Mouse (Mus musculus) left cerebral cortex, adult 8-10 months (tissue): ENCODE results near the gene Mrpl38. TPM values are rescaled to one million over a fixed set of nuclear protein-coding genes. Genes with fewer than 3 reads are reported as not detected.

ENCODE experiments used
- DNase-seq, 2 experiments: peaks; one replicate each; pipeline ENCODE4 v3.0.0; 2022; ENCODE audit warnings: low spot score in 2 of 2
- total RNA-seq, 4 experiments: library from RNA; stranded (reverse); gene quantifications; 2 replicates each; pipeline ENCODE4 v1.2.4; 2022

Gene Mrpl38
- 10 to 100 TPM; 43.3 to 64.9 (median 56.2) TPM for total RNA-seq

DNA sequence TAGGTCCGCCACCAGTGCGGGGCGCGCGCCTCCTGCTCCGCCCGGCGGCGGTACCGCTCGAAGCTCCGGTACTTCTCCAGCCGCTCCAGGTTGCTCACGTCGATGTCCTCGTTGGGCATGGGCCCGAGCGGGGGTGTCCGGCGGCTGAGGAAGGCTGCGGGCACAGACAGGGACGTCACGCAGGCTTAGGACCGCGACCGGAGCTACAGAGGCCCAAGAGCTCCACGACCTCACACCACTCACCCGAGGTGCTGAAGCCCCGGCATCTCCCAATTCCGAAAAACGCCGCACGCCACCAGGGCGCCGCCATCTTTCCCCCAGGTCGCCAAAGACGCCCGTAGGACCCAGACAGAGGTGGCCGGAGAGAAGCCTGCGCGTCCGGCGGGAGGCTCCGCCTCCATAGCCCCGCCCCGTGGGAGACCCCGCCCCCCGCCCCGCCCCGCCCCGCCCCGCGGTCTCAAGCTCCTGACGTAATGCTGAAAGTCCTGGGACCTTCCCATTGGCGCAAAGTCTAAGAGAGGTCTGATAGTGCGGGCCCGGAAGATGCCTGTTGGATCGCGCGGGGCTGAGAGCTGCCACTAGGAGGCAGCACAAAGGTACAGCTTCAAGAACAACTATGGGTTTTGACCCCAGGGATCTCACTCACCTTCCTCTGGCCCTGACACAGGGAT lies at the start of gene Mrpl38:
TSS of gene Mrpl38 (minus strand) at position 401 of the 671 bp plus-strand sequence.
- DNase-seq: peak; percentile 69 to 79

DNA sequence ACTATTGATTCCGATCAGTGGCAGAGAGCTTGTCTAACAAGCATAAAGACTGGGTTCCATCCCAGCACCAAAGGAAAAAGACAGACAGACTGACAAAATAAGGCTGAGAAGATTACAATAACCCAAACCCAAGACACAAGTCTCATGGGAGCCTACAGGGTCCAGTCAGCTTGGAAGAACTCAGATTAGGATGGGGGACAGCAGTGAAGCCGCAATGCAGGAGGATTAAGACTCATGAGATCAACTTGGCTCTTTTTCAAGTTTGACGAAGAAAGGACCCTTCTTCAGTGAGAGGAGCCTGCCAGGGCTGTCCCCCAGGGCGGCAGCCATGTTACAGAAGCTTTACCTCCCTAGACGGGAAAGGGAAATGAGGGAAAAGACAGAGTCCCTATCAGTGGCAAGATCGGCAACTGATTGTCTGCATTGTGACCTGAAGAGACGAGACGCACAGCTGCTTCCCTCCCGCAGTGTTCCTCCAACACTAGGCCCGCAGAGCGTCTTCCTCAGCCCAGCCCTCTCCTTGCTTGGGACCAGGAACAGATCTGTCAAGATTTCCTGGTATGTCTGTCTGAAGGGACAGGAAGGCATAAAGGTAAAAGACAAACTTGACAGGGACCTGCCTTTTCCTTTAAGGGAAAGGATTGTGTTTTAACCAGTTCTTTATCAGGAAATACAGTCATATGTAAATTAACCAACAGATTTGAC lies 48.7 kb upstream of the Mrpl38 start:
- no peak for DNase-seq

GRCm38 (mm10) chr11:116186360-116186759 lies 47.7 kb upstream of the Mrpl38 start:
- no peak for DNase-seq

DNA sequence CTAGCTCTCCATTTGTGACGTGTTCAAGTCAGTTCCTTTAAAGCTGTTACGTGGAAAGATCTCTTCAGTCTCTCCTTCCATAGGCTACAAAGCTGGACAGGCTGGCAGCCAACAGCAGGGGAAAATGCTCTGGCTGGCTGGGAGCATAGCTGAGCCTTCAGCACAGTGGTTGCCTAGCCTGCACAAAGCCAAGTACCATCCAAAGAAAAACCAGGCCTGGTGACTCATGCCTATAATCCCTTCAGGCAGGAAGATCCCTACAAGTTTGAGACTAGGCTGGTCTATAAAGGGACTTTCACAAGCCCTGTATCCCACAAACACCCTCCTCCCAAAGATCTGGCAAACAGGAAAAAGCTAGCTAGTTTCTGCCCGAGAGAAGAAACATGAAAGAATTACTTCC lies 47.2 kb upstream of the Mrpl38 start:
- DNase-seq: no peak

DNA sequence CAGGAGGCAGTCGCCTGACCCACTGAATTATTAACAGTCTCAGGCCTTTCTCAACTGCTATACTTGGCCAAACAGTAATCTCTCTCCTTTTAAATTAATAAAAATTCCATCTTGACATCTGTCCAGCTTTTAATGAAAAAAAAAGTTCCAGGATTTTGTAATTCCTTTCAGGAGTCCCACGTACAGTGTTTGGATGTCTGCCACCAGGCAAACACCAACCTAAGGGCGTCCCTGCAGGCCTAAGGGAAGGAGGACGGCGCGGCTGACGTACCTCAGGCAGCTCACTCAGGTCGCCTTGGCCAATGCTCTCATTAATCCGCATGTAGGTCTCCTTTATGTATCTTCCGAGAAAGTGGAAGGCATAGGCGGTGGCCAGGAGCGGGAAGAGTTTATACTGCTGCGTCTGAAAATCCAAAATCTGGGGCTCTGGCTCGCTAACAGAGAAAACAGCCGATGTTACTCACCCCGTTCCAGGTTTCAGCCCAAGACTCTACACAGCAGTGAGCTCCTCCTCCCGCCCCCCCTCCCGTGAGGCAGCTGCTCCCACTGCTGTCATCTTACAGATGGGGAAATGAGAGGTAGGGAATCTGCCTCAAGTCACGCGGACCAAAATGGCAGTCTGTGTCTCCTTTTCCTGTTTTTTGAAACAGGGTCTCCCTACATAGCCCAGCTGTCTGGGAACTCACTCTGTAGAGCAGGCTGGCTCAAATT lies 39.9 kb upstream of the Mrpl38 start:
- no peak for DNase-seq

DNA sequence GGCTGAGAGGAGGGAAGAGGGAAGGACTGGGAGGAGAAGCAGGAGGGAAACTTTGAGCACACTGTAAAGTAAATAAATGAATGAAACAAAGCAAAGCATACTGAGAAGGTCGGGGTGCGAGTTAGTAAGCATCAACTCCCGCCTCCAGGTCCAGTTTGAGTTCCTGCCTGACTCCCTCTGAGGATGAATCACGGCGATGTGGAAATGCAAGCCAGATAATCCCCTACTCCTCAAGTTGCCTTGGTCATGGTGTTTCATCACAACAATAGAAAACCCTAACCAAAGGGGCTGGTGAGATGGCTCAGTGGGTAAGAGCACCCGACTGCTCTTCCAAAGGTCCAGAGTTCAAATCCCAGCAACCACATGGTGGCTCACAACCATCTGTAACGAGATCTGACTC lies 37.3 kb upstream of the Mrpl38 start:
- no peak for DNase-seq

DNA sequence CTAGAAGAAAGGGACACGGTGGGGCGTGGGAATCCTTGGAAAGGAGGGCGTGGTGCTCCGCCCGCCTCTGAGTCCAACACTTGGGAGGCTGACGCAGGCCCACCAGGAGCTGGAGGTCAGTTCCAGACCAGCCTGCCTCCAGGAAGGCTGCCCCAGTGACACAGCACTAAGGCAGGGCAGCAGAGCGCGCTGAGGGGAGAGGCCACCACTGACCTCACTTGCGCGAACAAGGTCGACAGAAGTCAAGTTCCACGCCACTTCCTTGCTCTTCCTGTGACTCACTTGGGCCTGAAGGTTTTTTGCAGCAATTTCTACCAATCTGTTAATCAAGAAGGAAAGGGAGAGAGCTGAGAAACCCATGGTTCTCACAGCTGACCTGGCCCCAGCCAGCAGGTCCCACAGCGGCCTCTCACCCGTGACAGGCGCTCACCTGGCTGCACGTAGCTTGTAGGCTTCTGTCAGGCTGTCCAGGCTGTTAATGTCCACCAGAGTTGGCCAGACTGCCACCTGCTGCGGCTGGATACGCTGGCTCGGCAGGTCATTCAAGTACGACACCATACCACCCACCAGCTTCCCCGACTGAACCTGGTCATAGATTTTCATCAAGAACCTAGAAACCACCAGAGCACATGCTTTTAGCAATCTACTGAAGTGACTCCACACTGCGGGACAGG lies 36.2 kb upstream of the Mrpl38 start:
- DNase-seq: no peak

DNA sequence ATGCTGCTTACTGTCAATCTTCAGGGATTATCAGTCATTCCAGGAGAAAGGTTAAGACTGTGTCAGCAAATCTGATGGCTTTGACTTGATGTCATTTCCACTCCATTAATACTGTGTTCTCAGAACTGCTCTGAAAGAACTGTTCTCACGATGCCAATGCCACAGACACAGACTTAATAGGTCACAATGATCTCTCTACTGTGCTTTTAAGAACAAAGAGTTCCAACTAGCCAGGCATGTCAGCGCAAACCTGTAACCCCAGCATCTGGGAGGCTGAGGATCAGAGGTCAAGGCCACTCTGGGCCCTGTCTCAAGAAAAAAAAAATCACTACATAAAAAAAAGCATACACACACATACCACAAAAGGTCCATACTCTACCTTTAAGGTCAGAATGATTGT lies 33.3 kb upstream of the Mrpl38 start:
- DNase-seq: no peak

DNA sequence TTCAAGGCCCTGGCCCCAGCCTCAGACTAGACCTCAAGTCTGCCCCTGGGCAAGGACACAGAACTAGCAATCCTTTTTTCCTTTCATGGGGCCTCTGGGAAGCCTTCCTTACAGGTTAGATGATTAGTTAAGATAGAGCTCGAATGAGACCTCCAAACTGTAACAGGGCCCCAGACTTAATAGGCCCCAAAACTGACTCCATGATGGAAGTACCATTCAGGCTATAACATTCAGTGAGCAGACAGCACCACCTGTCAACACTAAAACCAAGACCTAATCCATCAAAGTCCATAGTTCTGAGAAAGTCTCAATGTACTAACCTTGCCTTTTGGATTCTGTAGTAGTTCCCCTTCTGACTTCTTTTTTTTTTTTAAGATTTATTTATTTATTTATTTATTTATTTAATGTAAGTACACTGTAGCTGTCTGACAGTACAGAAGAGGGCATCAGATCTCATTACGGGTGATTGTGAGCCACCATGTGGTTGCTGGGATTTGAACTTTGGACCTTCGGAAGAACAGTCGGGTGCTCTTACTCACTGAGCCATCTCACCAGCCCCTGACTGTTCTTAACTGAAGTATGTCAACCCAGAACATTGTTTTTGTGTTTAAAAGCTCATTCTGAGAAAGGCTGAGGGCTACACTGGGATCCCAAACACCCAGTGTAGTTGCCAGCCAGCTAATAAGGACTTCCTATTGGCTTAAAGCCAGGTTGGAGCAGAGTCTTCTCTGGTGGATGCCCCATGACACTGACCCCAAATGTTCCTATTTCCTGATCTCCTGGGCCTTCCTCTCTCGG lies 31.5 kb upstream of the Mrpl38 start:
- DNase-seq: no peak

DNA sequence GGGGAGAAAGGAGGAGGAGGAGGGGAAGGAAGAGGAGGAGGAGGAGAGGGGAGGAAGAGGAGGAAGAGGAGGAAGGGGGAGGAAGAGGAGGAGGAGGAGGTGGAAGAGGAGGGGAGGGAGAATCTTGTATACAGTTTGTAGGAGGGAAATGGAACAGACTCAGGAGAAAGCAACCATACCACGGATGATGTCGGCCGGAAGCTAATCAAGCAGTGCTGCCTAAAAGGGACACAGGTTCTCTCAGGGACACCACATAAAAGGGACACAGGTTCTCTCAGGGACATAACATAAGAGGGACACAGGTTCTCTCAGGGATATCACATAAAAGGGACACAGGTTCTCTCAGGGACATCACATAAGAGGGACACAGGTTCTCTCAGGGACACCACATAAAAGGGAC lies 30.5 kb upstream of the Mrpl38 start:
- DNase-seq: no peak

GRCm38 (mm10) chr11:116167884-116168439 lies 29.3 kb upstream of the Mrpl38 start, which contains the start of gene Fbf1:
Gene Fbf1 (minus strand): TSS chr11:116168166.
- DNase-seq: peak; percentile 91 to 96

GRCm38 (mm10) chr11:116167232-116167631 lies 28.6 kb upstream of the Mrpl38 start:
- no peak for DNase-seq

DNA sequence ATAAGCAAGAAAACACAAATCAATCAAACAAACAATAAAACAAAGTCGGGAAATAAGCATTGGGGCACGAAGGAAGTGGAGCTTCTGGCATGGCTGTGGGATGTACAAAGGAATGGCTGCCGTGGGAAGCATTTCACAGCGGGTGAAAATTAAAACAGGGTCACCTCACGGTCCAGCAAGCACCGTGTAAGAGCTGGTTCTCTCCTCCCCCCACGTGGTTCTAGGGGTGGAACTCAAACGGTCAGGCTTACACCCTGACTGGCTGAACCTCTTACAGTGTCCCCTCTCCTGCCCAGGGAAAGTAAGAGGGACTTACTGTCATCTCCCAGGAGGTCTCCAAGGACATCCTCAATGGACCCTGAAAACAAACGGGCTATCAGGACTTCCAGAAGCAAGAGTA lies 24.3 kb upstream of the Mrpl38 start:
- no peak for DNase-seq

DNA sequence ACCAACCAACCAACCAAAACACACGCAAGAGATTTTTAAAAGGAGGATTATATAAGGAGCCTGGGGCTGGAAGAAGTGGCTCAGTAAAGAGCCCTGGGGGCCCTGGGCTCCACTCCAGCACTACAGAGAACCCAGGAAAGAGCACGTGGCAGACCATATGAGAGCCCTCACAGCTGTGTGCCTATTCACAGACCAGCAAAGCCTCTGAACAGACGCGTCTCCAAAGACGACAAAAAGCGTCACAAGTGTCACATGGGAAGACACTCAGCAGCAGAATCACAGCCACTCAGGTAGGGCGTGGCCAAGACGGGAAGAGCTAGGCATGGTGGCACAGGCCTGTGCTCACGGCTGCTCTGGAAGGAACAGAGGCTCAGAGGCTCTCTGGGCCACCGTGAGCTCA lies 23.5 kb upstream of the Mrpl38 start:
- peak in 1 of 2 experiments; percentile 75 for DNase-seq

- no peak for DNase-seq
Measured at GRCm38 (mm10) chr11:116161312-116161711, 22.6 kb upstream of the Mrpl38 start.

DNA sequence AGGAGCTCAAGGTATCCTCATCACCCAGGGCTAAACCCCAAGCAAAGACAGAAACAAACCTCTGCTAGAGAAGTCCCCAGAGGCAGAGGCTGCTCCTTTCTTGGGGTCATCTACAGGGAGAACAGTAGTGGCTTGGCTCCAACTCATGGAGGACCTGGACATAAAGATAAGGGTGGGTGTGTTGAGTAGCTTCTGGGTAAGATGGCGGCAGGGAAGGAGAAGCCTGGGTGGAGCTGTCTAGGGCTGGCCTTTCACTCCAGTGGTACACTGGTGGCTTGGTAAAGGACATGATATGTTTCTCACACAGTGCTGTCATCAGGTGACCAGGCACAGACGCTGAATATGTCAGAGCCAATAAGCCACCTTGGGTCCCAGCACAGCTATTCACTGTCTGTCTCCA lies 12.3 kb upstream of the Mrpl38 start:
- DNase-seq: no peak

- no peak for DNase-seq
Measured at GRCm38 (mm10) chr11:116149341-116149740, 10.7 kb upstream of the Mrpl38 start.

DNA sequence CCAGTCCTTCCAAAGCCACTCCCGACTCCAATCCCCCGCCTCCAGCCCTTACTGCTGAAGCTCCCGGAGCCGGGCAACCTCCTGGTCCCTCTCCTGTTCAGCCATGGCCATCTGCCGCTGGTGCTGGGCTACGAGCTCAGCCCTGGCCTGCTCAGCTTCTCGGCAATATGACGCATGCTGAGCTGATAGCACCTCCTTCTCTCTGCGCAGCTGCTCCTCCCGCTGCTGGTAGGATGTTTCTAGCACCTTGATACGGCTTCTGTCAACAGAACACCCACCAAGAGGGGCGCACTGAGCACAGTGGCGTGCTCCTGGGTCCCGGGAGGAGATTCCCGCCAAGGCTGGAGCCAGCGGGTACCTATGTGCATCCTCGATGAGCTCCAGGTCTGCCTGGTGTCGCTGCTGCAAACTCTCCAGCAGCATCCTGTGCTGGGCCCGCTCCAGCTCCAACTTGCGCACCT lies 10.1 kb upstream of the Mrpl38 start:
- peak in 1 of 2 experiments; percentile 81 for DNase-seq

DNA sequence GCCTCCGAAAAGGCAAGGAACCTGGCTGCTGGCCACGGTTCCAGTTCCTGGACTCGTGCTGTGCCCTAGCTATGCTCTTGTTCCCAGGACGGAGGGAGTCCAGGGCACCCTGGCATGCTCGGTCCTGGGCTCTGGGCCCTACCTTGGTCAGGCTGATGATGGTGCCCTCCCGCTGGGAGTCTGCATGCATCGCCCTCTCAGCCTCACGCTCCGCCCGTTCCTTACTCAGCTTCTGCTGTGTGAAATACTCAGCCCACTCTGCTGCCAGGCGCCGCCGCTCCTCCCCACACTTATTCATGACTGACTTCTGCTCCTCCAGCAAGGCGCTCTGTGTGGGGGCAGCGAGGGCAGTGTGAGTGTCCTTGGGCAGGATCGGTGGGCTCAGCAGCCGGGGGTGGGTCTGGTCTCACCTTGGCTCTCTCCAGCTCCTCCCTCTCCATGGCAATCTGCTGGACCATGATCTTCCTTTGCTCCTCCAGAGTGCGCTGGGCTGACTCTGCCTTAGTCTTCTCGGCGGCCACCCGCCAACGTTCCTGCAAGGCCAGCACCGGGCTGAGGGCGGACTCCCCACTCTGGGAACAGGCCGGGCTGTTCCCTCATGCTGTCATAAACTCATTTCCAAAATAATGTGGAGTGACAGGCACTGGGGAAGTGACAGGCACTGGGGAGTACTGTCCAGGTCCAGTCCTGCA lies 7.8 kb upstream of the Mrpl38 start:
- DNase-seq: peak; percentile 58 to 80
